Mouse (Mus musculus): ENCODE measurements around the gene Cdc14b.

The Cdc14b gene

DNA sequence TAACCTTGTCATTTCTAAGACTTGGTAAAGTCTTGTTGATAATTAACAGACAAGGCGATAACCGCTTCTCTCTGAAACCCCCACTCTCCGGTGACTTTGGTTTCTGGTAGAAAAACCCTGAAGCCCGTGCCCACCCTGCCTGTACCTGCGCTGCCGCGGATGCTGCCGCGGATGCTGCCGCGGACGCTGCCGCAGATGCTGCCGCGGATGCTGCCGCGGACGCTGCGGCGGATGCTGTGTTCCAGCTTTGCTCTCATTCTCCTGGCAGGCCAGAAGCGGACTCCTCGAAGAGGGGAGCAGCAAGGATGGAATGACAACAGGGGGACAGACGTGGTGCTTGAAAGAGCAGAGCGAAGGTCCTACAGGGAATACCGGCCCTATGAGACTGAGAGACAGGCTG lies 105.3 kb downstream of the Cdc14b start:
- no peak for DNase-seq

DNA sequence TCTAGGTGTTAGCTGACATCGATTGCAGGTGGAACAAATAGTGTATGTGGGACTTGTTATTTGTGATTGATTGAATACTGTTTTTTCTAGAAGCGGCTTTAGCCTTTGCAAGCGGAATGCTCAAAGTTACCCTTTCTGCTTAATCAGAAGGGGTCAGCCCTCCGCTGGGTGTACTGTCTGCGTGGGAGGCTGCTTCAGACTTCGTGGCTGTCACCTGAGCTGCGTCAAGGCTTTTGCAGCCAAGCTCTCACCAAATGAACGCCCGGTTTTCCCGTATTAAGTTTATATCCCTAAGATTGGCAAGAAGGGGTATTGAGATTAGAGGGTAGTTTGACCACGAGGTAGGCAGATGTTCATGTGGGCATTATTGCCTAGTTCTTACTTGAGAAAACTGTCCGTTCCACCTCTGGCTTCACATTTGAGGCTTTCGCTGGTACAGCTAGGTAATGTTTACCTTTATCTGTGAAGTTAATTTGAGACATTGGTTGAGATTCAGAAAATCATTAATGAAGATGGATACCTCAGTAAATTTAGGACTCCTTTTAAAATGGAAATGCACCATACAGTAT lies 111.9 kb downstream of the Cdc14b start:
- no peak for DNase-seq

DNA sequence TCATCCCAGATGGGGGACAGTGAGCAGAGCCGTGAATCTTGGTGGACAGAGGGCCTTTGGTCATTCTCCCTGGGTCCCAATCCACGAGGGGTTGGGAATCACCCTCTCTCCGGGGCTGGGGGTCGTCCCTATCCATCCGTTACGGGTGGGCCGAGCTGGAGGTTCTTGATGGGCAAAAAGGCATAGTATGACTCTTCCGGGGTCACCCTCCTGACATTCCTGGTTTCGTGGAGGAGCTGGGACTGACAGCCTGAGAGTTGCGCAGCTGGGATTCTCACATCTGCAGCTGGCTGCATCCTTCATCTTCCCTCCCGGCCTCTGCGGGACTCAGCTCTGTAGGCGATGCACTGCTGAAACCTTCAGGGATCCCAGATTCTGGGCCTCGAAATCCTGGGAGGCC lies 112.5 kb downstream of the Cdc14b start:
- no peak for DNase-seq

- DNase-seq: no peak
Measured at GRCm38 (mm10) chr13:64161916-64162611, 113.0 kb downstream of the Cdc14b start.

GRCm38 (mm10) chr13:64161548-64161915 lies 113.6 kb downstream of the Cdc14b start, which contains the start of gene Habp4:
TSS of gene Habp4 (plus strand) at chr13:64161824.
- DNase-seq: peak; percentile 99

- no peak for DNase-seq
Measured at GRCm38 (mm10) chr13:64156966-64157365, 118.1 kb downstream of the Cdc14b start.

DNA sequence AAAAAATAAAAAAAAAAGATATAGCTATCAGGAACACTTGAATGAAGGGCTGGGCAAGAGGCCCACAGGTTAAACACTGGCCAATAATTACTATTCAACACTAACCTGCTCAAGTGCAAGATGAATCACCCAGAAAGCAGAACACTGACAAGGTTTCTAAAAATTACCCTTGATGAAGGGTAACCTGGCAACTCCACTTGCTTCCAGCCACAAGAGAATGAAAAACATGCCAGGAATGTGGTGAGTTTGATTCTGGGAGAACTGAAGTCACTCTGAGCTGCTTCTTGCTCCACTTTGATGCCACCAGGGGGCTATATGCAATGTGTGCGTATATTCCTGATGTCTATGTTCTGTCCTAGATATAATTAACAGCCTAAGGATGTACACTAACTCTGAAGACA lies 119.9 kb downstream of the Cdc14b start:
- no peak for DNase-seq

GRCm38 (mm10) chr13:64154651-64155050 lies 120.4 kb downstream of the Cdc14b start:
- DNase-seq: no peak

GRCm38 (mm10) chr13:64153751-64154267 lies 121.3 kb downstream of the Cdc14b start:
- DNase-seq: peak; percentile 61 to 70

DNA sequence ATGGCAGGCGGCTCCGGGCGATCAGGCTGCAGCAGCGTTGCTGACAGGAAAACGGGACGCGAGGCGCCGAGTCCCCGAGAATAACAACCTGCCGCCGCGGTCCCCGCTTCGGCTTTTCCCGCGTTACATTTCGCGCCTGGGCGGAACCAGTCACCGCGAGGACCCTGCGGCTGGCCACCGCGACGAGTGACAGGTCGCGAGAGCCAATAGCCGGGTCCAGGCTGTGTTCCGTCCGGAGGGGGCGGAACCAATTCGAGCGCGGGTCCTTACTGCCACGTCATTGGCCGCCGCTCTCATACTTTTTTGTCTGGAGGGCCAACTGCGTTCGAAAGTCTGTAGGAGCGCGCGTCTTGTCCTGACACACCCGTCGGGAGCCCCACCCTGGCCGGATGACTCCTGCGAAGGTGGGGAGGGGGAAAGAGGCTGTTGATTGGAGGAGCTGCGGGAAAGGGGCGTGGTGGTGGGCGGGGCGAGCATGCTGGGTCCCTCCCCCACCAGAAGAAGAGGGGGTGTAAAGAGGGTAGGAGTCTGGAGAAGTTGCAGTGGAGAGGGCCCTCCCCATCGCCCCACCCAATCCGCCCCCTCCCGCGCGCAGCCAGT lies 121.9 kb downstream of the Cdc14b start, which contains the start of gene Zfp367:
Gene Zfp367, minus strand, starts transcription at position 120 of the 600 bp plus-strand sequence.
- peak; percentile 97 to 98 for DNase-seq

DNA sequence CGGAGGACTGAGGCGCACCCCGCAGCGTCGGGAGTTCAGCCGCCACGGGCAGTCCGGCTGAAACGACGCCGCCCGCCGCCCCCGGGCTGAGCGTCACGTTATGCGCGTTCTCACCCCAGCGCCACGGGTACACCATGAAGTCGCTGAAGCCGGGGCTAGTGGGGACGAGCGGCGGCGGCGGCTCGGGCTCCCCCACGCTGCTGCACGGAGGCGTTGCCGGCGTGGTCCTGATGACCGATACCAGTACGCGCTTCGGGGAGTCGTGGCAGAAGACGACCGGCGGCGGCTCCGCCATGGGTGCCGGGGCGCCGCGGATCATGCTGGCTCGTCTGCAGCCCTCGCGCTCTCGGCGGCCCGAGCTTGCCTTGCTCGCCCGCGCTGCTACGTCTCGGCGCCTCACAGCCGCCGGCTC lies 122.4 kb downstream of the Cdc14b start:
- peak in 1 of 2 experiments; percentile 50 for DNase-seq

DNA sequence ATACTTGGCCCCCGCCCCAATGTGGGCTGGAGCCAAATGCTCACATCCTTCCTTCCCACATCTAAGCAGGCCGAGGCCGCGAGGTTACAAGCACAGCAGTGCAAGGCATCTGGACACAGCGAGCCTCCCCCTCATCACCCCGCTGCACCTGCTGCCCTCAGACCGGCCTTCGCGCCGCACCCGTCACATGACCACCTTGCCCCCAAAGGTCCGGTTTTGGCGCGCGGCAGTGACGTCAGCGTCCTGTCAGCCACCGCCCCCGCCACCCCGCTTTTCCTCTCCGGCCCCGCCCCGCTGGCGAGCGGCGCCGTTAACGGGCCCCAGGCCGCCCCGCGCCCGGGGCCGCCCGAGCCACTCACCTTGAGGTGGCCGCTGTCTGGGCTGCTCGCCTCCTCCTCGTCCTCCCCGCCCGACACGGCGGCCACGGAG lies 122.8 kb downstream of the Cdc14b start:
- DNase-seq: peak; percentile 86 to 87

DNA sequence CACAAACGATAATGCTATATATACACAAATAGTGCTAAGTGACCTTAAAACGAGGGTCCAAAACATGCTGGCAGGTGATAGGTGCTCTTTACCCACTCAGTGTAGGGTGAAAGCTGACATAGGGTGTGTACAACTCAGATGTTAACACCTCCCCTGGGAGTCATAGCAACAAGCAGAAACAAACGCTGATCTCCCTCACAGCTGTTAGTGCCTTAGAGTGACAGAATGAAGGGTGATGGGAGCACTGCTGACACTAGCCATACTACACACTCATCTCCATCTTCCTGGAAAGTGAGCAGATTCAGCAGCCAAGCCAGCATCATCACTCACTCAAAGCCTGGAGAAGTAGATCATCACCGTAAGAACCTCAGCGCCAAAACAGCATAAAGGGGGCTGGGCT lies 125.0 kb downstream of the Cdc14b start:
- DNase-seq: no peak
